Mouse (Mus musculus): ENCODE data around the gene Usf1. TPM values are rescaled to one million over a fixed set of nuclear protein-coding genes. Genes with fewer than 3 reads are reported as not detected.

Usf1 gene
- total and polyA plus RNA-seq, 3 experiments: 37.4 to 73.7 (median 54.9) TPM

GRCm38 (mm10) chr1:171365934-171366333 is 45.2 kb upstream of the Usf1 start:
- Histone ChIP-seq H3K9ac (ENCODE audit: insufficient read depth, low read depth) (no peak overlapping the region), H3K27ac (ENCODE audit: insufficient read depth, low read depth) (no peak overlapping the region), H3K79me2 (replicated peaks; ENCODE audit: control insufficient read depth, extremely low read depth, insufficient read depth, poor library complexity, severe bottlenecking) (no peaks in the 10 kb centered on the region), H3K4me1 (ENCODE audit: control insufficient read depth in 1 of 2, insufficient read depth in 2 of 2) (peaks cover 0 to 5% of the 10 kb centered on the region in 2 experiments; a peak in 1 of 4 replicates), H3K9me3 (replicated peaks; ENCODE audit: low read length) (no peaks in the 10 kb centered on the region), H3K27me3 (replicated peaks) (no peaks in the 10 kb centered on the region), H3K4me3 (replicated peaks in 1 of 3; ENCODE audit: low read depth in 2 of 3, low read length in 2 of 3, poor library complexity in 1 of 3) (no peak overlapping the region), H3K4me2 (ENCODE audit: insufficient read depth, low read depth, poor library complexity, severe bottlenecking) (no peak overlapping the region), H3K36me3 (replicated peaks in 1 of 2; ENCODE audit: control insufficient read depth in 1 of 2, insufficient read depth in 1 of 2, low read length in 1 of 2) (peaks cover 0 to 6% of the 10 kb centered on the region in 2 experiments)
- dilution Hi-C loops (cut with MboI; ENCODE audit: extremely low pct_ligation_motif_present, extremely low pct_unique_long_range_greater_than_20kb, low sequenced_read_pairs): no loop called here
- no peak for DNase-seq (ENCODE audit: extremely low read depth)
- TF ChIP-seq USF1 (IDR thresholded peaks at IDR 0.05; ENCODE audit: low read depth, low read length): no peak
- TF ChIP-seq MXI1 (IDR thresholded peaks at IDR 0.05; ENCODE audit: low read depth, low read length): no peak
- no peak for TF ChIP-seq CTCF (conservative IDR thresholded peaks at IDR 0.05 in 1 of 2, IDR thresholded peaks at IDR 0.05 in 1 of 2; ENCODE audit: low read depth in 2 of 2, low read length in 2 of 2)
- TF ChIP-seq USF2 (conservative IDR thresholded peaks at IDR 0.05; ENCODE audit: low read depth, low read length): no peak
- no peak for TF ChIP-seq MAZ (IDR thresholded peaks at IDR 0.05; ENCODE audit: low read depth, low read length)
- TF ChIP-seq CHD1 (IDR thresholded peaks at IDR 0.05; ENCODE audit: low read depth, low read length): no peak
- TF ChIP-seq IRF4 (IDR thresholded peaks at IDR 0.05; ENCODE audit: low read depth, low read length): no peak
- no peak for TF ChIP-seq NELFE (IDR thresholded peaks at IDR 0.05; ENCODE audit: low read depth, low read length)
- TF ChIP-seq SIN3A (IDR thresholded peaks at IDR 0.05; ENCODE audit: low read length): no peak
- no peak for TF ChIP-seq SMC3 (IDR thresholded peaks at IDR 0.05; ENCODE audit: low read depth, low read length)
- TF ChIP-seq E2F4 (IDR thresholded peaks at IDR 0.05; ENCODE audit: insufficient replicate concordance, low read depth, low read length): no peak
- no peak for TF ChIP-seq KAT2A (IDR thresholded peaks at IDR 0.05; ENCODE audit: insufficient replicate concordance, low read length)
- no peak for TF ChIP-seq POLR2A (IDR thresholded peaks at IDR 0.05; ENCODE audit: low read depth, low read length)
- TF ChIP-seq HCFC1 (IDR thresholded peaks at IDR 0.05; ENCODE audit: low read depth, low read length): no peak
- no peak for TF ChIP-seq NRF1 (IDR thresholded peaks at IDR 0.05; ENCODE audit: low read depth, low read length)
- no peak for TF ChIP-seq RAD21 (IDR thresholded peaks at IDR 0.05; ENCODE audit: low read depth, low read length)
- no peak for TF ChIP-seq MAX (IDR thresholded peaks at IDR 0.05; ENCODE audit: low read length)
- TF ChIP-seq RCOR1 (conservative IDR thresholded peaks at IDR 0.05; ENCODE audit: low read depth, low read length): no peak
- in situ Hi-C loops (cut with MboI; ENCODE audit: low pct_ligation_motif_present, low pct_unique_long_range_greater_than_20kb, low sequenced_read_pairs): no loop called here

- no peak within 1 kb of the TSS for H3K4me3 ChIP-seq (replicated peaks in 1 of 3; ENCODE audit: low read depth in 2 of 3, low read length in 2 of 3, poor library complexity in 1 of 3)
- H3K27me3 ChIP-seq (replicated peaks): peaks cover 3% of the 10 kb centered on the region
- in situ Hi-C loops (cut with MboI; ENCODE audit: low pct_ligation_motif_present, low pct_unique_long_range_greater_than_20kb, low sequenced_read_pairs): no loop called here
These were observed 41.1 kb upstream of the Usf1 start, which contains the start of gene Nectin4 for GRCm38 (mm10) chr1:171369845-171370556. Nectin4 (plus strand) TSS chr1:171370099.

More at GRCm38 (mm10) chr1:171369845-171370556, 41.1 kb upstream of the Usf1 start, which contains the start of gene Nectin4:
- dilution Hi-C loops (cut with MboI; ENCODE audit: extremely low pct_ligation_motif_present, extremely low pct_unique_long_range_greater_than_20kb, low sequenced_read_pairs): no loop called here
- Histone ChIP-seq H3K4me1 (ENCODE audit: control insufficient read depth in 1 of 2, insufficient read depth in 2 of 2) (no peaks in the 10 kb centered on the region), H3K9ac (ENCODE audit: insufficient read depth, low read depth) (no peak within 1 kb of the TSS), H3K79me2 (replicated peaks; ENCODE audit: control insufficient read depth, extremely low read depth, insufficient read depth, poor library complexity, severe bottlenecking) (no peaks in the 10 kb centered on the region), H3K9me3 (replicated peaks; ENCODE audit: low read length) (no peaks in the 10 kb centered on the region), H3K36me3 (replicated peaks in 1 of 2; ENCODE audit: control insufficient read depth in 1 of 2, insufficient read depth in 1 of 2, low read length in 1 of 2) (no peaks in the 10 kb centered on the region), H3K27ac (ENCODE audit: insufficient read depth, low read depth) (no peak within 1 kb of the TSS), H3K4me2 (ENCODE audit: insufficient read depth, low read depth, poor library complexity, severe bottlenecking) (no peak within 1 kb of the TSS)
- no peak for DNase-seq (ENCODE audit: extremely low read depth)
- TF ChIP-seq ZNF384 (IDR thresholded peaks at IDR 0.05; ENCODE audit: low read depth, low read length) (no peak), E2F4 (IDR thresholded peaks at IDR 0.05; ENCODE audit: insufficient replicate concordance, low read depth, low read length) (no peak)
